Mouse (Mus musculus) embryonic fibroblast, embryonic 13.5 days (primary cell): ENCODE measurements around the gene Rexo5.

Source experiments
- CTCF ChIP-seq: IDR thresholded peaks from 2 replicates; pipeline ENCODE4 v1.5.1; 2011; ENCODE audit warnings: mild to moderate bottlenecking, control low read depth, low read length, moderate library complexity, borderline replicate concordance; ENCODE audit not compliant: insufficient read depth
- POLR2A ChIP-seq: IDR thresholded peaks from 2 replicates; pipeline ENCODE4 v1.6.1; 2011; ENCODE audit warnings: low read depth, mild to moderate bottlenecking, control low read depth, low read length, moderate library complexity

GRCm38 (mm10) chr7:119887887-119888286, 94.1 kb downstream of the Rexo5 start:
- no peak for TF ChIP-seq CTCF
- no peak for TF ChIP-seq POLR2A
